Mouse (Mus musculus): ENCODE data around the gene Ccdc8.
"Not testable (repeated sequence)": the region's sequence is repeated elsewhere in the genome, so short reads cannot be mapped to it uniquely, and the experiment has no call there.

Gene Ccdc8

GRCm38 (mm10) chr7:16992451-16992807 lies at the start of gene Ccdc8:
Gene Ccdc8 (plus strand): TSS chr7:16992708.
- DNase-seq (ENCODE audit: low read depth, low spot score), result no peak

GRCm38 (mm10) chr7:16942861-16943260 lies 49.6 kb upstream of the Ccdc8 start:
- no peak for DNase-seq (ENCODE audit: low read depth, low spot score)

GRCm38 (mm10) chr7:16944061-16944807 lies 48.3 kb upstream of the Ccdc8 start, which contains the start of gene Pnmal2:
Gene Pnmal2 (plus strand): TSS chr7:16944682.
- peak; percentile 80 for DNase-seq (ENCODE audit: low read depth, low spot score)

- no peak for DNase-seq (ENCODE audit: low read depth, low spot score)
Observed at GRCm38 (mm10) chr7:16944808-16945315, 47.6 kb upstream of the Ccdc8 start.

GRCm38 (mm10) chr7:16945419-16945818 lies 47.1 kb upstream of the Ccdc8 start:
- DNase-seq (ENCODE audit: low read depth, low spot score), result no peak

GRCm38 (mm10) chr7:16946441-16947348 lies 45.8 kb upstream of the Ccdc8 start:
- no peak for DNase-seq (ENCODE audit: low read depth, low spot score)

- no peak for DNase-seq (ENCODE audit: low read depth, low spot score)
Observed at GRCm38 (mm10) chr7:16947349-16947895, 45.1 kb upstream of the Ccdc8 start.

- DNase-seq (ENCODE audit: low read depth, low spot score), result no peak
Observed at GRCm38 (mm10) chr7:16947959-16948361, 44.5 kb upstream of the Ccdc8 start.

- no peak for DNase-seq (ENCODE audit: low read depth, low spot score)
Observed at GRCm38 (mm10) chr7:16948923-16949458, 43.5 kb upstream of the Ccdc8 start.

GRCm38 (mm10) chr7:16949908-16950841 lies 42.3 kb upstream of the Ccdc8 start:
- DNase-seq (ENCODE audit: low read depth, low spot score), result peak; percentile 72

GRCm38 (mm10) chr7:16950861-16951635 lies 41.5 kb upstream of the Ccdc8 start:
- peak; percentile 77 for DNase-seq (ENCODE audit: low read depth, low spot score)

- not testable (repeated sequence) for DNase-seq (ENCODE audit: low read depth, low spot score)
Observed at GRCm38 (mm10) chr7:16953776-16954175, 38.7 kb upstream of the Ccdc8 start.

GRCm38 (mm10) chr7:16955712-16956111 lies 36.8 kb upstream of the Ccdc8 start:
- no peak for DNase-seq (ENCODE audit: low read depth, low spot score)

GRCm38 (mm10) chr7:16956410-16957265 lies 35.9 kb upstream of the Ccdc8 start:
- DNase-seq (ENCODE audit: low read depth, low spot score), result no peak

- DNase-seq (ENCODE audit: low read depth, low spot score), result peak; percentile 84
Observed at GRCm38 (mm10) chr7:16959539-16960187, 32.8 kb upstream of the Ccdc8 start, which contains the start of gene Pnmal1. Gene Pnmal1 (plus strand): TSS chr7:16959679.

- no peak for DNase-seq (ENCODE audit: low read depth, low spot score)
Observed at GRCm38 (mm10) chr7:16961678-16962077, 30.8 kb upstream of the Ccdc8 start.

GRCm38 (mm10) chr7:16968414-16968813 lies 24.1 kb upstream of the Ccdc8 start:
- no peak for DNase-seq (ENCODE audit: low read depth, low spot score)

GRCm38 (mm10) chr7:16971160-16971559 lies 21.3 kb upstream of the Ccdc8 start:
- no peak for DNase-seq (ENCODE audit: low read depth, low spot score)
